9 mouse cellular contexts compared by ENCODE assay signal in genomic region chr17:32351269-32351668, GRCm38 (mm10). TPM values are rescaled to one million over a fixed set of nuclear protein-coding genes. Genes with fewer than 3 reads are reported as not detected.
DNase-seq lines count a peak whose midpoint lies in the region; ATAC-seq and TF ChIP-seq lines count a peak whose summit lies in the region.
"Had no signal": no experiment of that assay in that cellular context is flagged by ENCODE, and none has a peak within 500 bp of the region (broad histone marks: within the 10 kb centered on the region; RNA-seq: fewer than 3 reads in every experiment).

No protein-coding gene starts in this region.

- H3K36me3 ChIP-seq in heart, embryonic 11.5 days (ENCODE audit: control insufficient read depth, insufficient read depth, low read length) = peaks cover 12% of the 10 kb centered on the region
- H3K36me3 ChIP-seq in E14TG2a.4 (ENCODE audit: insufficient read depth, low read length) = peaks cover 36% of the 10 kb centered on the region
- peaks cover 22% of the 10 kb centered on the region for H3K36me3 ChIP-seq in forebrain, postnatal 0 days (ENCODE audit: insufficient read depth)
- peaks cover 38% of the 10 kb centered on the region for H3K36me3 ChIP-seq in liver, embryonic 12.5 days

- H3K9me3 ChIP-seq in heart, embryonic 11.5 days (replicated peaks; ENCODE audit: control insufficient read depth, low read length) = no peaks in the 10 kb centered on the region
- no peaks in the 10 kb centered on the region for H3K9me3 ChIP-seq in E14TG2a.4 (ENCODE audit: low read length)
- no peaks in the 10 kb centered on the region for H3K9me3 ChIP-seq in forebrain, postnatal 0 days (ENCODE audit: low read length)
- H3K9me3 ChIP-seq in liver, embryonic 12.5 days (replicated peaks) = no peaks in the 10 kb centered on the region

- H3K4me3 ChIP-seq in heart, embryonic 11.5 days (ENCODE audit: low read depth, low read length) = peak overlapping the region; percentile 93; the same call in 1 of the 2 replicates
- peak overlapping the region; percentile 99 for H3K4me3 ChIP-seq in E14TG2a.4 (replicated peaks; ENCODE audit: low read length)
- H3K4me3 ChIP-seq in forebrain, postnatal 0 days (ENCODE audit: low read depth, low read length) = peak overlapping the region; percentile 91; the same call in 1 of the 2 replicates
- peak overlapping the region; percentile 81 for H3K4me3 ChIP-seq in liver, embryonic 12.5 days

- no peak for DNase-seq in heart, adult 9 months (ENCODE audit: low spot score in 2 of 2)
- no peak for DNase-seq in forebrain, postnatal 0 days
- DNase-seq in ovary, adult 18-20 months (ENCODE audit: low spot score) = no peak
- DNase-seq in ovary, postnatal 14 days (ENCODE audit: low spot score) = no peak
- DNase-seq: adrenal gland, postnatal 25 days had no signal

- H3K27me3 ChIP-seq in heart, embryonic 11.5 days (ENCODE audit: control insufficient read depth, insufficient read depth, low read length) = no peaks in the 10 kb centered on the region
- H3K27me3 ChIP-seq in E14TG2a.4 (ENCODE audit: insufficient read depth, low read length) = no peaks in the 10 kb centered on the region
- H3K27me3 ChIP-seq in forebrain, postnatal 0 days (ENCODE audit: insufficient read depth, low read length) = no peaks in the 10 kb centered on the region
- no peaks in the 10 kb centered on the region for H3K27me3 ChIP-seq in liver, embryonic 12.5 days (replicated peaks)

- H3K9ac ChIP-seq in heart, embryonic 11.5 days (ENCODE audit: low read depth, low read length) = no peak overlapping the region
- H3K9ac ChIP-seq in forebrain, postnatal 0 days = no peak overlapping the region
- peak overlapping the region; percentile 51 for H3K9ac ChIP-seq in liver, embryonic 12.5 days

- no peak for TF ChIP-seq CTCF in E14TG2a.4 (conservative IDR thresholded peaks at IDR 0.05; ENCODE audit: low read length)
- no peak for TF ChIP-seq CTCF in forebrain, postnatal 0 days (IDR thresholded peaks at IDR 0.05; ENCODE audit: low read depth)

- no peak overlapping the region for H3K27ac ChIP-seq in heart, embryonic 11.5 days (ENCODE audit: low read depth, low read length)
- H3K27ac ChIP-seq in forebrain, postnatal 0 days (ENCODE audit: low read depth, low read length) = no peak overlapping the region
- H3K27ac ChIP-seq in liver, embryonic 12.5 days = no peak overlapping the region

- 74% methylated on average over 3 of the region's 3 CpGs for WGBS in heart, embryonic 11.5 days (ENCODE audit: insufficient replicate concordance)
- 78% methylated on average over 3 of the region's 3 CpGs for WGBS in forebrain, postnatal 0 days
- 68% methylated on average over 3 of the region's 3 CpGs for WGBS in liver, embryonic 12.5 days (ENCODE audit: insufficient replicate concordance)

- H3K4me2 ChIP-seq in heart, embryonic 11.5 days = peak overlapping the region; percentile 89
- peak overlapping the region; percentile 83; the same call in 1 of the 2 replicates for H3K4me2 ChIP-seq in forebrain, postnatal 0 days (ENCODE audit: low read depth)
- peak overlapping the region; percentile 92 for H3K4me2 ChIP-seq in liver, embryonic 12.5 days

- H3K4me1 ChIP-seq in heart, embryonic 11.5 days (ENCODE audit: control insufficient read depth, insufficient read depth, low read length) = peaks cover 9% of the 10 kb centered on the region
- peaks cover 75% of the 10 kb centered on the region for H3K4me1 ChIP-seq in E14TG2a.4 (replicated peaks; ENCODE audit: low read depth, low read length)
- H3K4me1 ChIP-seq in forebrain, postnatal 0 days (ENCODE audit: insufficient read depth) = no peaks in the 10 kb centered on the region
- peaks cover 46% of the 10 kb centered on the region for H3K4me1 ChIP-seq in liver, embryonic 12.5 days

- ATAC-seq in heart, embryonic 11.5 days (replicated peaks; ENCODE audit: insufficient number of reproducible peaks, low FRiP score, low TSS enrichment) = no peak
- no peak for ATAC-seq in forebrain, postnatal 0 days
- ATAC-seq in liver, embryonic 12.5 days = no peak
- no peak for ATAC-seq in megakaryocyte progenitor cell, adult 5-6 weeks (replicated peaks; ENCODE audit: poor library complexity)

RNA-seq across cellular contexts. Expression of gene Akap8l, which starts 0.9 kb away (rescaled TPM):
- polyA plus RNA-seq in heart, embryonic 11.5 days (2014; fragmentation: Nextera tagmentation; extraction: Ambion mirVana) = 59.0 and 63.8 TPM in 2 replicates
- 74.2 and 86.2 TPM in 2 replicates for total RNA-seq in forebrain, postnatal 0 days (2014; rRNA removed)
- 76.0 and 80.5 TPM in 2 replicates for polyA plus RNA-seq in forebrain, postnatal 0 days (2015; fragmentation: Nextera tagmentation; extraction: Ambion mirVana)
- 49.7 and 50.1 TPM in 2 replicates for polyA plus RNA-seq in liver, embryonic 12.5 days (2016; fragmentation: Nextera tagmentation; extraction: Ambion mirVana)
- 50.1 and 53.2 TPM in 2 replicates for total RNA-seq in megakaryocyte progenitor cell, adult 5-6 weeks (2015)
- 55.8 and 59.4 TPM in 2 replicates for total RNA-seq in megakaryocyte progenitor cell, adult 5-6 weeks (2017)

RNA-seq across cellular contexts. Expression of gene Akap8, which starts 30.2 kb away (rescaled TPM):
- 44.2 and 44.3 TPM in 2 replicates for polyA plus RNA-seq in heart, embryonic 11.5 days (2014; fragmentation: Nextera tagmentation; extraction: Ambion mirVana)
- total RNA-seq in forebrain, postnatal 0 days (2014; rRNA removed) = 75.0 and 114 TPM in 2 replicates
- polyA plus RNA-seq in forebrain, postnatal 0 days (2015; fragmentation: Nextera tagmentation; extraction: Ambion mirVana) = 44.8 and 64.3 TPM in 2 replicates
- 72.1 and 73.5 TPM in 2 replicates for polyA plus RNA-seq in liver, embryonic 12.5 days (2016; fragmentation: Nextera tagmentation; extraction: Ambion mirVana)
- 64.1 and 76.7 TPM in 2 replicates for total RNA-seq in megakaryocyte progenitor cell, adult 5-6 weeks (2015)
- total RNA-seq in megakaryocyte progenitor cell, adult 5-6 weeks (2017) = 116 and 161 TPM in 2 replicates

RNA-seq across cellular contexts. Expression of gene Wiz, which starts 38.0 kb away (rescaled TPM):
- polyA plus RNA-seq in heart, embryonic 11.5 days (2014; fragmentation: Nextera tagmentation; extraction: Ambion mirVana) = 16.2 and 17.6 TPM in 2 replicates
- 38.2 and 55.4 TPM in 2 replicates for total RNA-seq in forebrain, postnatal 0 days (2014; rRNA removed)
- polyA plus RNA-seq in forebrain, postnatal 0 days (2015; fragmentation: Nextera tagmentation; extraction: Ambion mirVana) = 35.4 and 42.0 TPM in 2 replicates
- 13.3 and 14.8 TPM in 2 replicates for polyA plus RNA-seq in liver, embryonic 12.5 days (2016; fragmentation: Nextera tagmentation; extraction: Ambion mirVana)
- 31.1 and 35.7 TPM in 2 replicates for total RNA-seq in megakaryocyte progenitor cell, adult 5-6 weeks (2015)
- 4.0 and 5.1 TPM in 2 replicates for total RNA-seq in megakaryocyte progenitor cell, adult 5-6 weeks (2017)

RNA-seq across cellular contexts. Expression of gene Rasal3, which starts 52.1 kb away (rescaled TPM):
- 0.94 and 1.3 TPM in 2 replicates for polyA plus RNA-seq in heart, embryonic 11.5 days (2014; fragmentation: Nextera tagmentation; extraction: Ambion mirVana)
- total RNA-seq in forebrain, postnatal 0 days (2014; rRNA removed) = 0.52 and 0.62 TPM in 2 replicates
- polyA plus RNA-seq in forebrain, postnatal 0 days (2015; fragmentation: Nextera tagmentation; extraction: Ambion mirVana) = 0.20 and 0.54 TPM in 2 replicates
- polyA plus RNA-seq in liver, embryonic 12.5 days (2016; fragmentation: Nextera tagmentation; extraction: Ambion mirVana) = 7.2 and 8.1 TPM in 2 replicates
- 48.0 and 53.2 TPM in 2 replicates for total RNA-seq in megakaryocyte progenitor cell, adult 5-6 weeks (2015)
- 21.5 and 26.3 TPM in 2 replicates for total RNA-seq in megakaryocyte progenitor cell, adult 5-6 weeks (2017)
